Mouse (Mus musculus) myocyte (in vitro differentiated cells): ENCODE data around the gene Lipm.

ENCODE experiments used
- CEBPB ChIP-seq: IDR thresholded peaks from 2 replicates; pipeline ENCODE4 v1.6.1; 2011; ENCODE audit warnings: mild to moderate bottlenecking, moderate library complexity; ENCODE audit not compliant: poor library complexity, insufficient read depth, severe bottlenecking
- MAX ChIP-seq: IDR thresholded peaks from one replicate; pipeline ENCODE4 v1.6.1; 2011; ENCODE audit warnings: low read depth, mild to moderate bottlenecking, control low read depth
- POLR2A ChIP-seq: IDR thresholded peaks from one replicate; pipeline ENCODE4 v1.6.1; 2011; ENCODE audit warnings: low read depth, mild to moderate bottlenecking, control low read depth, moderate library complexity; ENCODE audit not compliant: insufficient read length
- USF1 ChIP-seq: IDR thresholded peaks from one replicate; pipeline ENCODE4 v1.6.1; 2011; ENCODE audit warnings: low read depth, mild to moderate bottlenecking, control low read depth, moderate library complexity

GRCm38 (mm10) chr19:34162693-34163092 is 62.0 kb downstream of the Lipm start:
- TF ChIP-seq POLR2A (no peak), MAX (no peak), USF1 (no peak), CEBPB (no peak)
